In genomic region chr2:167632731-167633536, GRCm38 (mm10) we compare ENCODE assay signal across 1 mouse cellular context.
TF ChIP-seq lines count a peak whose summit lies in the region.

No protein-coding gene starts in this region.

TF ChIP-seq in MEL, 35 proteins besides CTCF, POLR2A, EP300 and RAD21 (continued from another document):
- TF ChIP-seq UBTF (IDR thresholded peaks at IDR 0.05; ENCODE audit: borderline replicate concordance, insufficient read depth, low read depth, low read length): no peak
- no peak for TF ChIP-seq POLR2AphosphoS5 (IDR thresholded peaks at IDR 0.05; ENCODE audit: borderline replicate concordance, low read depth, low read length)
